Mouse (Mus musculus) stomach, postnatal 0 days (tissue): ENCODE results near the gene Lrrk1.

Experiments used
- CTCF ChIP-seq: IDR thresholded peaks from 2 replicates; pipeline ENCODE4 v1.5.1; 2016; ENCODE audit warnings: antibody characterized with exemption, low read depth, mild to moderate bottlenecking, moderate library complexity
- EP300 ChIP-seq: optimal IDR thresholded peaks from 2 replicates; pipeline ENCODE3; 2016; ENCODE audit warnings: antibody characterized with exemption

DNA sequence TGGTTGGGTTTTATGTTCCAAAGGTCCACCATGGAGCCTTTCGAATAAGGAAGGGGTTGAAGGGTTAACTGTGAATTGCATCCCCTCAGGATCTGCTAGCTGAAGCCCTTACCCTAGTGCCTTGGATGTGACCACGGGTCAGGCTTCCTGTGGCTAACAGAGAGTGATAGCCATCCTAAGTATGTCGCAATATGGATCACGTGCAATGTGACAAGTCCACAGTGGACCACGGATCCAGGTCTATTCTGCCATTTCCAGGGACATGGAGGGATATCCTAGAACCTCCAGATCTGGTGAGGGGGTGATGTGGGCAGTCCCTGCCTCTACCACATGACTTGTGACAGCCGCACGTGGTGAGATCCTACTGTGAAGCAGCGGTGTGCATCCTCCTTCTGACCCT is 133.2 kb downstream of the Lrrk1 start:
- no peak for TF ChIP-seq CTCF
- TF ChIP-seq EP300, result no peak
